Mouse (Mus musculus) thymus, adult 2 months (tissue): ENCODE measurements around the gene Foxo1.

Experiments
- CTCF ChIP-seq: fragments of 200-500 bp; IDR thresholded peaks from 2 replicates; pipeline ENCODE4 v1.5.1; 2012; ENCODE audit warnings: mild to moderate bottlenecking, control low read depth, low read length, moderate library complexity, borderline replicate concordance; ENCODE audit not compliant: control insufficient read depth, poor library complexity, insufficient read depth; ENCODE audit errors: extremely low read depth
- POLR2A ChIP-seq: fragments of 200-500 bp; IDR thresholded peaks from 2 replicates; pipeline ENCODE4 v1.6.1; 2012; ENCODE audit warnings: mild to moderate bottlenecking, low read length, control low read depth, moderate library complexity; ENCODE audit not compliant: control insufficient read depth, poor library complexity, insufficient read depth; ENCODE audit errors: extremely low read depth

DNA sequence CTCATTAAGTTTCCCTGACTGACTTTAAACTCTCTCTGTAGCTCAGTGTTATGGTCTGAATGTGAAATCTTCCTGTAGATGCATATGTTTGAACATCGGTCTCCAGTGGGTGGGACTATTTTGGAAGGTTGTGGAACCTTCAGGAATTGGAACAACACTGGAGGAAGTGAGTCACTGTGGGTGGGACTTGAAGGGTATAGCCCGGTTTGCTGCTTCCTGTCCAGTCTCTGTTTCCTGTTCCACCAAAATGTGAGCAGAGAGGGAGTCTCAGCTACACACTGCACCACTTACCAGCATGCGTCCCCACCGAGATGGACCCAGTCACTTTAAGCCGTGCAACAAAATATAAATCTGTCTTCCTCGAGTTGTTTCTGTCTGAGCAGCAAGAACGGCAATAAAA lies 122.2 kb downstream of the Foxo1 start:
- TF ChIP-seq CTCF: no peak
- TF ChIP-seq POLR2A: no peak
